Mouse (Mus musculus) mesoderm, embryonic 11.5 days (tissue): ENCODE data around the gene Ubl4b.

Experiments used
- DNase-seq: peaks from one replicate; pipeline ENCODE4 v3.0.0-alpha.2; 2012; ENCODE audit warnings: low read depth, low spot score

Ubl4b gene

DNA sequence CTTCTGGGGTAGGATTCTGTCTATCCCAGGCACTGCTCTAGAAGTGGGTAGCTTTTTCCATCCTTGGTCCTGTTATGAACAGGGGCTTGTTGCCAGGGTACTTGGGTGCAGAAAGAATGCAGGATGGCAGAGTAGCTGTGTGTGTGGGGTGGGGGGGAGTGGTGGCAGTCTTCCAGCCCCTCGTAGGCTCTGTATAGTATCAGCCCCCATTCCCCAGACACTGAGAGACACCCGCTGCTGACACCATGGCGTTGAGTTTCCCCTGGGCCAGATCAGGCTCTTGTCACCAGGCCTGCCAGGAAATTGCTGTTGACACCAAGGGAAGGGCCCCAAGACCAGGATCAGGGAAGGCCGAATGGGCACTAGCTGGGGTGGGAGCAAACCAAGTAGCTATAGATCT is 13.8 kb upstream of the Ubl4b start:
- DNase-seq = no peak

DNA sequence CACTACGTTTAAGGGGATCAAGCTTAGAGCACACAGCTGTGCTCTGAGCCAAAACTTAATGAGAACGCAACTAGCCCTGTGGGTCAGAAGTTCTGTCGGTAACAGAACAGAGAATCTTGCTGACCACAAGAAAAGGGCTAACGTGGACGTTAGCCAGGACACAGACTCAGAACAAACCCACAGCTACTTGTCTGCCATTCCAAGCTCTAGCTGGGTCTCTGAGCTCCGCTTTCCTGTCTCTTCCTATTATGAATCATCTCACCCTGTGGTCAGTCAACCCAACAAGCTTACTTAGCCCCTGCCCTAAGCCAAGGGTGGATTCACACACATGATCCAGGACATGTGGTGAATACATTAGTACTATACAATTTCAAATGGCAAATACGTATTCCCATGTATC is 12.9 kb upstream of the Ubl4b start:
- DNase-seq = no peak

DNA sequence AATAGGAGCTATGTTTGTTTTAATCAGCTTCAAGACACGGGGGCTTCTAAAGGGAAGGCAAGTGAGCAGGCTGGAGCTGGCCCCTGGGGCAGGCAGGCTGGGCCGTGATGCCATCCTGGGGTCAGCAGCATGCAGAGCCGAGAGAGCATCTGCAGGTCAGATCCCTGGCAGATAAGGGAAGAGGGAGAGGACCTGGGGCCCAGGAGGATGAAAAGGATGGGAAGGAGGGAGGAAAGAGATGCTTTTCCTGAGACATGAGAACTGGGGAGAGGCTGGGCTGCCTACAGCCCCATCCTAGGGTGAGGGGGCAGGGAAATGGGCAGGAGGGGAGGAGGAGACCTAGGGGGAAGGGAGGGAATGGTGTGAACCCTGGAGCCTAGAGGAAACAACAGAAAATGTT is 10.5 kb upstream of the Ubl4b start:
- DNase-seq = no peak

DNA sequence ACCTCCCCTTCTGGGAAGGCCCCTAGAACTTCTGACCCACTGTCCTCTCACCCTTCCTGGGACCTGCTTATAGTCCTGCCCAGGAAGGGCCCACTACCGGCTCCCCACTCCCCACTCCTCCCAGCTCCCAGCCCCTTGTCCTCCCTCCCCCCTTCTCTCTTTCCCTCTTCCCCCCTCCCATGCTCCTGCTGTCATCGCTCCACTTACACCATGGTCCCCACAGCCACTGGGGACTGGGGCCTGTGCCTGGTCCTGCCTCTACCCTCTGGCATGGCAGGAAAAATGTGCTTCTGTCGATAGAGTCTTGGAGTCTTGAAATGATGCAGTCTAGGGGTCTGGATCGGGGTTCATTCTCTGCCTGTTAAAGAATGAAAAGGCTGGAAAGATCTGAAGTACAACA is 9.0 kb upstream of the Ubl4b start:
- DNase-seq = no peak

DNA sequence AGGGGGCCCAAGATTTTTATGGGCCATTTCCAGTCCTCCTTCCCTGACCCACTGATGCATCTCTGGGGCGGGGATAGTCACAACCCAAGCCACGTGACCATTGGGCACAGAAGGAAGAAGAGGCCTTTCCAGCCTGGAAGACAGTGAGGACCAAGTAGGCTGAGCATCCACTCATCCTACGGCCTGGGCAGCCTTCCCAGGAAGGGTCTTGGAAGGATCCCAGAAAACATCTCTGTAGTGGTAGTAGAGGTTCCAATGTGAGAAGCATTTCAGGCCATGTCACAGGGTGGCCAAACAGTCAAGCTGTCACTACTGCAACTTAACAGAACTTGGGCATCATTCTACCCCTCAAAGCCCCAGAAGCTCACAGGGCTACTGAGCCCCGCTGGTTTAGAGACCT is 7.7 kb upstream of the Ubl4b start:
- no peak for DNase-seq

DNA sequence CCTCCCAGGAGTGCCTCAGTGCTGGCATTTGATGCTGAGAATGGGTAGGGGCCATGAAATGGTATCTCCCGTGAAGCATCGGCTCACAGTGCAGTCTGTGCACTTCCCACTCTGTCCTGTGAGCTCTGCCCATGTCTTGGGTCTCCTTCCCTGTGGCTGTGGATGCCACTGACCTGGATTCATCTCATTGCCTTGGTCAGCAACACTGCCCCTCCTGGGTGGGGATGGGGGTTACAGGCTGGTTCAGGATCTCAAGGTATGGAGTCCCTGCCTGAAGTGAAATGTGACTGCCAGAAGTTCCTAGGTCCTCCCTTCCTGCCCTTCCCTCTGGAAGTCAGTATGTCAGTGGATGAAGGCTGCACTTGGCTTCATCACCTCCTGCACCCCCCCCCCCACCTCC is 7.2 kb upstream of the Ubl4b start:
- no peak for DNase-seq

DNA sequence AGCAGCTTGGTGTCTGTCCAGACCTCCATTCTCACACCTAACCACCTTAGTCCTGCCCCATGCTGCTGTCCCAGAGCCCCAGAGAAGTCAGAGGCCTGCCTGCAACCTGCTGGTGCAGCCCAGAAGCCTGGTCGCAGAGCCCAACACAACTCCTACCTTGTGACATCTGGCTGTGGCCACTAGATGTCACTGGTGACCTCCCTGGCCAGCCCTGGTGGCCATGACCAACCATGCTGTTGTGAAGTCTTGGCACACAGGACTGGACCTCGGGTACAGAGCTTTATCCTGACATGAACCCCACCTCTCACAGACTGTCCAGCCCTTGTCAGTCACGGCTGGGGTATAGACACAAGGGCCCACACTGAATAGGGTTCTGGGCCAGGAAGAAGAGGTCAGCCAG is 4.3 kb upstream of the Ubl4b start:
- peak; percentile 73 for DNase-seq

DNA sequence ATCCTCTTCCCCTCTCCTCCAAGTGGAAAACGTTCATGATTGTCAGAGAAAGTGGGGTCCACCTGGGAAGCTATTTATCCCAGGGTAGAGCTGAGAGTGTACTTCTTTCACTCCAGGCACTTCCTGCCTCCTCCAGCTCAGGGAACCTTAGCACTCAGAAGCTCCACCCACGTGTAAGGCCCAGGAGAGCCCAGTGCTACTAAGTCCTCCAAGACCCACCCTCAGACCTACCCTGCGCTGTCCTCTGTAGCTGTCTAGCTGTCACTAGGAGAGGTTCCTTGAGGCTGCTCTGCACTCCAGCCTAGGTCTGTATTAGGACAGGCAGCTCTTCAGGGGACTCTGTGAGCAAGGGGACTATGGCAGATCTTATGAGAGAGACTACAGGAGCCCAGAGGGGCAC is 3.9 kb upstream of the Ubl4b start:
- no peak for DNase-seq

DNA sequence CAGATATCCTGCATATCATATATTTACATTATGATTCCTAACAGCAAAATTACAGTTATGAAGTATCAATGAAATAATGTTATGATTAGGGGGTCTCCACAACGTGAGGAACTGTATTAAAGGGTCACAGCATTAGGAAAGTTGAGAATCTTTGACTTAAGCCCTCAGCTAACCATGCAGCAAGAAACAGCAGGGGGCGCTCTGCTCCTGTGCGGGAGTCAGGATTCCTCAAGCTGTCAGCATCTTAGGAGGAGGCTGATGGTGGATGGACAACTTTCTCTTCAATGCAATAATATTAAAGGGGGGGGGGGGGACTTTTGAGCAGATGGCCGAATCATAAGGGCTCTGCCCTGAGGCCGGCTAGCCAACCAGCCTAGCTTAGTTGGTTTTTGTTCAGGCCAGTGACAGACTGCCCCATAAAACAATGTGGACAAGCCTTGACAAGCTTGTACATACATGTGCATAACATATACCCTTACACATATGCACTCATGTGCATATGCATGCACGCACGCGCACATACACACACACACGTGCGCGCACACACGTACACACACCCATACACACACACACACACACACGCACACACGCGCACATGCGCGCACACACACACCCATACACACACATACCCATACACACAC is 4.3 kb downstream of the Ubl4b start:
- peak; percentile 78 for DNase-seq

DNA sequence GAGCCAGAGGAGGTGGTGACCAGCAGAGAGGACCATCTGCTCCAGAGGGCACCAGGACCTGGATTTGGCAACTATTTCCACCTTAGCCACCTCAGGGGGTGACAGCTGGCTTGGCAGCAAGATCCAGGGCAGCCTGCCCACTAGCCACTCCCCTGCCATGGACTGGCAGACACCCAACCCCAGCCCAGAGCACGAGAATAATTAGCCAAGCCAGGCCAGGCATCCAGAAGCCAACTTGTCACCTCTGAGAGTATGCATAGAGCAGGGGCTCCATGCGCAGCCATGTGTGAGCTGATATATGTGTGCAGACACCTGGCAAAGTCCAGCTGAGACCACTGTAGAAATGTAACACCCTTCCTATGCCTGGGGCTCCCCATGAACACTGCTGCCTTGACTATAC is 7.9 kb downstream of the Ubl4b start:
- DNase-seq = no peak

DNA sequence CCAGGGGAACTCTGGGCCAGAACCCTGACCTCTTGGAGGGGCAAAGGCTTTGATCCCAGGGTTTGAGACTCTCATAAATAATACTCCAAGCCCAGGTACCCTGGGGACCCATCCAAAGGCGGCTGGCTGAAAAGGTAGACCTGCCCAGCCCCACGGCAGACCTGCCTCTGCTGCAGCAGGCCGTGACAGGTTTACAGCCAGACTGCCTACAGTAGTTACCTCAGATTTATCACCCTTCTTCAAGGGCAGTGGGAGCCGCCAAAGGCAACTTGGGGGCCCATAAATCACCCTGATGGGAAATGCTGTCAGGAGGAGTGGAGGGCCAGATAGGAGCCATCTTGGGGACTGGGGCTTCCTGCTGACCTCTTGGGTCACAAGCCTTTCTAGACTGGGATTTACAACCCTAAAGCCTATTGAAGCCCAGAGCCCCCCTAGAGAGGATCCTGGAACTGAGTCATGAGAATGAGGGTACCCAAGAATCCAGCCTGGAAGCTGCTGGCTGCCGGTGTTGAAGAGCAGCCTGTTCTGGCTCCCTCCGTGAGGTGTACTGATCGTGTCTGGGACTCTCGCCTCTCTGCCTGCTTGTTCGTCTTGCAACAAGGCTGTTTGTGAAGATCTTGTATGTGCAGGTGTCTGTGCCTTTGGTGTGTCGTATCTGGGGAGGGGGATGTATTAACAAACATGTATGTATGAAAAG is 9.0 kb downstream of the Ubl4b start:
- DNase-seq = peak; percentile 94

DNA sequence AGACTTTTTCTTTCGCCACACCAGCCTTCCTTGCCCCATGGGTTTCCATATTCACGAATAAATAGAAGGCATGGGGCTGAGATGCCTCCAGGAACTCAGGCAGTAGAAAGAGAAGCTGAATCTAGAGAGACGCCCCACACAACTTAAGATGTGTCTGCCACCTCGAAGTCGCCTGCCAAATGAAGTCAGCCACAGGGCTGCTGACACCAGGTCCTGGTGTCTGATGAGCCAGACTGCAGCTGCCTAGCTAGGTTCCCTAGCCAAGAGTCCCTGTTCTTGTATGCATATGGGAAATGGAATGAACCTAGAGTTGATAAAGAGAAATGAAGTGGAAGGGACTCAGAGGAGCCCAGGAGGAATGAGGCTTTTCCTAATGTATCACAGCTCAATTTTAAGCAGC is 9.6 kb downstream of the Ubl4b start:
- DNase-seq = no peak

DNA sequence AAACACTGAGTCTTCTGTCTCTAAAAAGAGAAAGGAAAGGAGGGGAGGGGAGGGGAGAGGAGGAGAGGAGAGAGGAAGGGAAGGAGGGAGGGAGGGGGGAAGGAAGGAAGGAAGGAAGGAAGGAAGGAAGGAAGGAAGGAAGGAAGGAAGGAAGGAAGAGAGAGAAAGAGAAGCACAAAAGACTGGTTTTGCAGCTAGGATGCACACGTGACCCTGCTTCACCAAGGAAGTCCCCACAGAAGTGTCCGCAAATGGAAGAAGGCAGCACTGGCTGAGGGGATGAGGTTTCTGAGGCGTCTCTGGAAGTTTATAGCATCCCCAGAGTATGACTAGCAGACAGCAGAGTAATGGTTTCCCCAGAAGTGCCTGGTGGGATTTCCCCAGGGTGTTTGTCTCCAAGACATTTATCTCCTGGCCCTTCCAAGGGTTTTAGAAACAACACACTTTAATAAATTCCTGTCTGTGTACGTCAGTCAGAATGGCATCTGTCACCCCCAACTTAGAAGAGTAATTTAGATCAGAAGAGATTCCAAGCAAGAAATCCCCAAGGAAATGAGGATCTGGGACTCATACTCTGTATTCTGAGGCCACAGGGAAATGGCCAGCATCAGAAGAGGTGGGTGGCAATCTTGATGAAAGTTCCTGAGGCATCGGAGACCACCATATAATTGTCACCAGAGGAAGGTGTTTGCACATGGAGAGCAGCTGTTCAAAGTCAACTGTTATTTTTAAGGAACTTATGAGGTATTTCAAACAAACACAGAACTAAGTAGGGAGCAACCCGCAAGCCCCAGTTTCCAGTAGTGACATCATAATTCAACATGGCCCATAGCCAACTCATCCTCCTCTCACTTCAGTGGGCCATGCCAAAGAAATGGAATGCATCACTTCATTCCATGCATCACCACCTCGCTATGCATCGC is 11.5 kb downstream of the Ubl4b start:
- DNase-seq = no peak

DNA sequence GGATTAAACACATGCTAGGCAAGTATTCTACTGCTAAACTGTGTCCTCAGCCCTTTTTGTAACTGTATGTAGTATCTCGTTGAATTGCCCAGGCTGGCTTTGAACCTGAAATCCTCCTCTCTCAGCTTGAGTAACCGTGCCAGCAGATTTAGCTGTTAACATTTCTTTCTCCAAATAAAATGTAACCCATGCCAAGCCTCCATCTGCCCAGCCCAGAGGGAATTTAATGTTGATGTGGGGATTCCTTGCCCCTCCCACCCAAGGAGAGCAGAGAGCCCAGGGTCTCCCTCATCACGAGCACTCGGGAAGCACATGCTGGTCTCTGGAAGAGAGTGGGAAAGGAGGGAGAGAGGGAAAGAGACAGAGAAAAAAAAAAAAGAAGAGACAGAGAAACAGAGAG is 12.3 kb downstream of the Ubl4b start:
- DNase-seq = no peak

DNA sequence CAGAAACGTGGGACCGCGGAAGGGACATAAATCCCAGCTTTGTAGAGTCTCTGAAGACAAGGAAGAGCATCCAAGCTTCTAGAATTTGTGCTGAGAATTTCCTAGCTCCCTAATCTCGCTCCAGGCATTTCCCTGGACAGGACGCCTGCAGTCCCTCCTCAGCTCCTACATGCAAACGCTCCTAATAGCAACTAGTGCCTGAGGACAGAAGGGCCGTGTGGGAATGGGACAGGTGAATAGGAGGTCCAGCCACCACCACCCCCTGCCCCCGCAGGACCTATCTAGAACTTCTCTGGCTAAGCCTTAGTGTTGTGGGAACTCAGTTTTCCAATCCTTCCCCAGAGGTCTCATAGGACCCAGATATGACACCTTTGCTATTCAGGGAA is 17.4 kb downstream of the Ubl4b start:
- DNase-seq = no peak

DNA sequence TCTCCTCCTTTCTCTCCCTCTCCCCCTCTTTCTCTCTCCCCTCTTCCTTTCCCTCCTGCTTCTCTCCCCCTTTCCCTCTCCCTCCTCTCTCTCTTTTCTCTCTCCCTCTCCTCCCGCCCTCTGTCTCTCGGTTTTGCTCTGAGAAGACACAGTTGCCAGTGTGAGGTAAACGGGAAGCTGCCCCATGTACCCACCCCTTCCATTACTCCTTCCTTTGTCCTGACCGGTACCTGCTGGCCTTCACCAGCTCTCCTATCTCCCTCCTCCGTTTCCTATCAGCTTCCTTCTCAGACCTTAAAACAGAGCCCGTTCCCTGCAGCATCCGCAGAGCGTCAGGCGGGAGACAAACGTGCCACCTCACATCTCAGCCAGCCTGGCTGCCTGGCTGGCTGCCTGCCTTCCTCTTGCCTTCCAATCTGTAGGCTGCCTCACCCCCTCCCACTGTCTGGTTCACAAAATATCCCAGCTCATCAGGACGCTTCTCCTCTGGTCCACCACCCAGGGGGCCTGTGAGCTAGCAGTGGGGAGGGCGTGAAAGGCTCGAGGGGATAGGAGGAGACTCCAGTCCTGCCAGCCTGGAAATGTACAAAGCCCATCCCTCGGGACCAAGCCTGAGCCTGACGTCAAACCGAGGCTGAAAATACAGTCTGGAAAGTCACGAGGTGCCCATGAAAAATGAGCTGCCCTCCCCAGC is 17.9 kb downstream of the Ubl4b start:
- DNase-seq = peak; percentile 58

DNA sequence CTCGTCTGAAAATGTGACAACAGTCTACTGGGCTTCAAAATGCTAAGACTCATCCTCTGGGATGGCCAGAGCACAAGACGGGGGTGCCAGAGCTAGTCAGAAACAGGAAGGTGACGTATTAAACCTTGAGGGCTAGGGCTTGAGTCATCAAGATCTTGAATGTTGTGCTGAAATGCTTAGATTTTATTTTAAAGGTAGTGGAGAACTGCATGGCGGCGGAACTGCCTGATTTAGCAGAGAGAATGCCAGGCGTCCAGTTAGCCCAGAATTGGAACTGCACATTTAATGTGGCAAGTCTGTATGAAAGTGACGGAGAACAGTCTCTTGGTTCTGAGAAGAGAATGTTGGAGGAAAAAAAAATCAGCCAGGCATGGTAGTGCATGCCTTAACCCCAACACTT is 19.9 kb downstream of the Ubl4b start:
- DNase-seq = no peak

DNA sequence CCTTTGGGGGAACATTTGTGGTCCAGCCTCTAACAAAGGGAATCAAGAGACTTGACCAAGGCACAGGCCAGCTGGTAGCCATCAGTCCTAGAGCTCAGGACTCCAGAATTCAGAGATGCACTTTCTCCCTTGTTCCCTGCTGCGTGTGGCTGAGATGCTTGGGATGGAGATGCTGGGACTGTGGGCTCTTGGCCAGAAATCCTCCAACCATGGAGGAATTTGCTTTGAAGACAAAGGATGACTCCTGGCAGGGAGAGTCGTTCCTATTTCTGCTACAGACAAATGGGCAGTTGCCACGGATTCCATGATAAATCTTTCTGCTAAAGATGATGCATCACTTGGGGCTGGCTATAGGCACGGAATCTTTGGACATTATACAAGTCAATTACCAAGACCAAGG is 21.3 kb downstream of the Ubl4b start:
- no peak for DNase-seq

DNA sequence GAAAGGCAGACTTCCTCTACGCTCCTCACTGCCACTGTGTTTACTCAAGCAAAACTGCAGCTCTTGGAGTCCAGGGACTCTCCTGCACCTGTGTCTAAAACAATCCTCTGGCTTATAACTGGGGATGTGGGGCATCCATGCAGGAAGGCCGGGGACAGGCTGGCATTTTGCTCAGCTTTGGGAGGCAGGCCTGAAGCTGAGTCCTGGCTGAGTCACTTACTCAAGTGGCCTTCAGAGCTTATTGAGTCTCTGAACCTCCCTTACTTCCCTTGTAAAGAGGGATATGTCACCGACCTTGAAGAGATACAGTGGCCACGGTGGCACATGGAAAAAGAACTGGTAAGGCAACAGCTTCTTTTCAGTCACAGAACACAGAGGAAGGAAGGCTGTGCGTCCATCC is 24.3 kb downstream of the Ubl4b start:
- DNase-seq = no peak

DNA sequence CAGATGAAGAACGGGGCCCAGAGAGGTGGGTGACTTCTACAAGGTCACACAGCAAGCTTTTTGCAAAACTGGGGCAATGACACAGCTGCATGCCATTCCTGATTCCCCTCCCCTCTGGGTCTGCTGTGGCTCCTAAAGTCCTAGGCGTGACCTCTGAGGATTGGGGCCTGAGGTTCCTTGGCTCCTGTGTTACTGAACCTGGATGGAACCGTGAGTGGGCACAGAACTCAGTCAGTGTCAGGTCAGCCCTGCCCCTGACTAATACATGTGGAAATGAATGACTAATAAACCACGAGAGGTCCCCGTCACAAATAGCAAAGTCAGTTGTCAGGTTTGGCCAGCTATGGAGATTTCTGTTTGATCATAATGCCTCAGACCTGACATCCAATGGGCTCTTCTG is 25.7 kb downstream of the Ubl4b start:
- DNase-seq = no peak

DNA sequence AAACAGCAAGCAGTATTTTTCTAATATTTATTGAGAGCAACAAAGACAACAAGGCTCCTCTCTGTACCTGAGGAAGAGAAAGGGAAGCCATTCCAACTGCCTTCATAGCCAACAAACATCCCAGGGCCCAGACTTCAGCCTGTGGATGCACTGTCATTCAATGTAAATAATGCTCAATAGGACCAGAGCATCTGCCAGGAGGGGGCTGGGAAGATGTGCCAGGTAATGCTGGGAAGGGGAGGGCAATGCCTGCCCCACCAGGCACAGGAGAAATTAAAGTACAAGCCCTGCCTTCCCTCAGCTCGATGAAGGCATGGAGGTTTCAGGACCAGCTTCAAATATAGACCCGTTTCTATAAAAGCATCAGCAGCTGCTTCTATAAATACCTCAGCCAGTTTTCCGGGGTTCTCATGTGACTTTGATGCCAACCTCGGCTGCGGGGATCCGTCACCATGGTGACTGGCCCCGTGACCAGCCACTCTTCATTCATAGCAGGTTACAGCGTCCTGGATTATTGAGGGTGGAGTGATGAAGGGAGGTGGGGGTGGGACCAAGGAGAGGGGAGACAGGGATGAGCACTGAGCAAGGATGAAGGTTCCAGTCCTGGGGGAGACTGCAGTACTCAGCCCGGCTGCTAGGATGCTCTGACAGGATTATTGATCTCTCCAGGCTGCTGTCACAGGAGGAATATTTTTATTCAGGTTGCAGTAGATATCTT is 26.3 kb downstream of the Ubl4b start:
- no peak for DNase-seq

DNA sequence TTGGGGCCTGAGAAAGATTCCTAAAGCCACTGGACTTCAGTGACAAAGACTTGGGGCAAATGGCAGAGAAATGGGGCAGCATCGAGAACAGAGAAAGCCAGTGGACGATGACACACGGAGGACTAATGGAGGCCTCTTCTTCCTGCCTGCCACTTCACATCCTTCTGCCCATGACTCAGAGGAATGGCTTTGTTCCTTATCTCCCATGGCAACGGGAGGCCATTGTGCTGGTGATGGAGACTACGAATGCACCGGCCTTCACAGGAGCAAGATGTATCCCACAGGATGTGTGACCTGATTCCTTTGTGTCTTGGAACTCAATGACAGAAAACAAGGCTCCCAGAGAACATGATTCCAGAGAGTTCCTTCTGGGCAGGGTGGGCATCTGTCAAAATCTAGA is 30.3 kb downstream of the Ubl4b start:
- no peak for DNase-seq
